ENCODE assay signal across 29 mouse cellular contexts in the genomic region with DNA sequence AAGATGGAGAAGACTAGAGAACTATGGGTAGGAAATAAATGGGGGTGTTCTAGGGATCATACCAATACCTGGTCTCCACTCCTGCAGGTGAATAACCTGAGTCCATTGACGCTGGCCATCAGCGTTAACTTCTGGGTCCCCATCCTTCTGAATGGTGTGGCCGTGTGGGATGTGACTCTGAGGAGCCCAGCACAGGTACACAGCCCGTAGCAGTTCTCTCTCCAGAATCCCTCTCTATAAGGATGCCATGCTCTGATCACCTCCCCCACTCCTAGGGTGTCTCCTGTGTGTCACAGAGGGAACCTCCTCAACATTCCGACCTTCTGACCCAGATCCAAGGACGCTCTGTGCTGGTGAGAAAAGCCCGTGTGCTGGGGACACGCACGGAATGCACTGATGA. TPM values are rescaled to one million over a fixed set of nuclear protein-coding genes. Genes with fewer than 3 reads are reported as not detected.
DNase-seq lines count a peak whose midpoint lies in the region; ATAC-seq and TF ChIP-seq lines count a peak whose summit lies in the region.
"Had no signal": no experiment of that assay in that cellular context is flagged by ENCODE, and none has a peak within 500 bp of the region (broad histone marks: within the 10 kb centered on the region; RNA-seq: fewer than 3 reads in every experiment).

No protein-coding gene starts in this region.

- TF ChIP-seq CTCF in heart, adult 2 months (IDR thresholded peaks at IDR 0.05): no peak
- no peak for TF ChIP-seq CTCF in heart, postnatal 0 days (IDR thresholded peaks at IDR 0.05; ENCODE audit: low read depth)
- no peak for TF ChIP-seq CTCF in liver, postnatal 0 days (IDR thresholded peaks at IDR 0.05; ENCODE audit: low read depth)

- no peaks in the 10 kb centered on the region for H3K36me3 ChIP-seq in heart, adult 2 months (ENCODE audit: control insufficient read depth, insufficient read depth, low read length)
- H3K36me3 ChIP-seq in heart, postnatal 0 days (replicated peaks; ENCODE audit: control insufficient read depth, insufficient read depth, low read length): peaks cover 5% of the 10 kb centered on the region; the same call in 1 of the 2 replicates
- H3K36me3 ChIP-seq in liver, postnatal 0 days (replicated peaks; ENCODE audit: insufficient read depth, low read length): no peaks in the 10 kb centered on the region
- H3K36me3 ChIP-seq: embryonic facial prominence, embryonic 10.5 days; embryonic facial prominence, embryonic 13.5 days; forebrain, embryonic 12.5 days; forebrain, embryonic 15.5 days; hindbrain, embryonic 12.5 days; hindbrain, embryonic 15.5 days had no signal

- H3K4me2 ChIP-seq in heart, postnatal 0 days (ENCODE audit: low read depth, low read length): no peak overlapping the region; the same call in 1 of the 2 replicates
- H3K4me2 ChIP-seq in liver, postnatal 0 days (ENCODE audit: low read depth, low read length): no peak overlapping the region
- H3K4me2 ChIP-seq: embryonic facial prominence, embryonic 13.5 days; forebrain, embryonic 12.5 days; forebrain, embryonic 15.5 days; hindbrain, embryonic 12.5 days; hindbrain, embryonic 15.5 days had no signal

- peak; percentile 18 for ATAC-seq in heart, postnatal 0 days (ENCODE audit: insufficient read depth, low read depth)
- ATAC-seq in liver, postnatal 0 days: no peak
- ATAC-seq: CD4-positive, CD25-positive, alpha-beta regulatory T cell, adult 4 months; forebrain, embryonic 15.5 days; intestine, postnatal 0 days had no signal

- no peak overlapping the region for H3K4me3 ChIP-seq in heart, adult 2 months
- H3K4me3 ChIP-seq in heart, postnatal 0 days (ENCODE audit: low read depth, low read length): no peak overlapping the region
- H3K4me3 ChIP-seq in liver, postnatal 0 days (ENCODE audit: low read depth, low read length): no peak overlapping the region
- H3K4me3 ChIP-seq: embryonic facial prominence, embryonic 10.5 days; embryonic facial prominence, embryonic 13.5 days; erythroblast, embryonic 14.5 days; forebrain, embryonic 12.5 days; forebrain, embryonic 15.5 days; hindbrain, embryonic 12.5 days; hindbrain, embryonic 15.5 days had no signal

- peak; percentile 22 to 24 for DNase-seq in heart, adult 2 months
- DNase-seq in heart, postnatal 25 days (ENCODE audit: low spot score): no peak
- DNase-seq in heart, postnatal 0 days (ENCODE audit: low spot score): peak; percentile 23
- no peak for DNase-seq in heart, adult 9 months (ENCODE audit: low spot score in 2 of 2)
- peak; percentile 6 for DNase-seq in liver, postnatal 0 days
- DNase-seq in liver: no peak
- DNase-seq in adrenal gland, adult 8-10 months: no peak
- DNase-seq: adrenal gland, adult 2 months; adrenal gland, postnatal 25 days; cerebellum, adult 11-12 months; cerebellum, adult 8-10 months; cerebellum, postnatal 10 days; cerebellum, postnatal 36 days; embryo, embryonic 11 days; gastrocnemius, postnatal 25 days; kidney, adult 2 months had no signal

- no peaks in the 10 kb centered on the region for H3K79me2 ChIP-seq in heart, adult 2 months (replicated peaks; ENCODE audit: control insufficient read depth, insufficient read depth, low read length)

- H3K27ac ChIP-seq in heart, adult 2 months: peak overlapping the region; percentile 38
- no peak overlapping the region for H3K27ac ChIP-seq in heart, postnatal 0 days (ENCODE audit: low read depth)
- H3K27ac ChIP-seq in liver, postnatal 0 days (ENCODE audit: low read depth): no peak overlapping the region
- H3K27ac ChIP-seq: embryonic facial prominence, embryonic 10.5 days; embryonic facial prominence, embryonic 13.5 days; forebrain, embryonic 12.5 days; forebrain, embryonic 15.5 days; hindbrain, embryonic 12.5 days; hindbrain, embryonic 15.5 days had no signal

- intact Hi-C loops in heart, adult 2 months (cut with DNase I): loop anchor here (10.0 kb wide), 1 partner anchor 388 kb away; no protein-coding TSS in a partner anchor
- intact Hi-C loops in heart, postnatal 25 days (cut with DNase I): no loop called here

- WGBS in heart, adult 2 months: 62% methylated on average over 9 of the region's 9 CpGs
- WGBS in heart, postnatal 0 days: 56% methylated on average over 9 of the region's 9 CpGs
- WGBS in liver, postnatal 0 days (ENCODE audit: insufficient replicate concordance): 81% methylated on average over 9 of the region's 9 CpGs

- H3K9ac ChIP-seq in heart, adult 2 months (ENCODE audit: low read depth, low read length): no peak overlapping the region
- no peak overlapping the region for H3K9ac ChIP-seq in heart, postnatal 0 days (replicated peaks; ENCODE audit: low read depth, low read length)
- no peak overlapping the region for H3K9ac ChIP-seq in liver, postnatal 0 days (replicated peaks)
- H3K9ac ChIP-seq: embryonic facial prominence, embryonic 13.5 days; forebrain, embryonic 12.5 days; forebrain, embryonic 15.5 days; hindbrain, embryonic 12.5 days; hindbrain, embryonic 15.5 days had no signal

- peak; percentile 48; the same call in 1 of the 2 replicates for TF ChIP-seq POLR2A in heart, adult 2 months (IDR thresholded peaks at IDR 0.05; ENCODE audit: insufficient read depth, low read depth, low read length)

- H3K27me3 ChIP-seq in heart, adult 2 months (ENCODE audit: control insufficient read depth, insufficient read depth, low read length): no peaks in the 10 kb centered on the region
- H3K27me3 ChIP-seq in heart, postnatal 0 days (ENCODE audit: control insufficient read depth, insufficient read depth, low read length): no peaks in the 10 kb centered on the region
- no peaks in the 10 kb centered on the region for H3K27me3 ChIP-seq in liver, postnatal 0 days (ENCODE audit: insufficient read depth, low read length)
- H3K27me3 ChIP-seq: embryonic facial prominence, embryonic 13.5 days; forebrain, embryonic 12.5 days; forebrain, embryonic 15.5 days; hindbrain, embryonic 12.5 days; hindbrain, embryonic 15.5 days had no signal

- H3K9me3 ChIP-seq in heart, postnatal 0 days (replicated peaks; ENCODE audit: control insufficient read depth, low read length): no peaks in the 10 kb centered on the region
- no peaks in the 10 kb centered on the region for H3K9me3 ChIP-seq in liver, postnatal 0 days (ENCODE audit: low read length)
- H3K9me3 ChIP-seq: embryonic facial prominence, embryonic 10.5 days; embryonic facial prominence, embryonic 13.5 days; forebrain, embryonic 12.5 days; forebrain, embryonic 15.5 days; hindbrain, embryonic 12.5 days; hindbrain, embryonic 15.5 days had no signal

- no peaks in the 10 kb centered on the region; the same call in 1 of the 2 replicates for H3K4me1 ChIP-seq in heart, adult 2 months (ENCODE audit: control insufficient read depth, insufficient read depth, low read length)
- H3K4me1 ChIP-seq in heart, postnatal 0 days (ENCODE audit: control insufficient read depth, insufficient read depth): 0 out of 2 replicates have a peak, but pooled peaks cover 4% of the 10 kb centered on the region
- H3K4me1 ChIP-seq in liver, postnatal 0 days (ENCODE audit: insufficient read depth): no peaks in the 10 kb centered on the region
- H3K4me1 ChIP-seq: embryonic facial prominence, embryonic 10.5 days; forebrain, embryonic 12.5 days; forebrain, embryonic 15.5 days; hindbrain, embryonic 12.5 days; hindbrain, embryonic 15.5 days had no signal

- peak; percentile 56; the same call in 1 of the 2 replicates for TF ChIP-seq EP300 in heart, adult 2 months (IDR thresholded peaks at IDR 0.05; ENCODE audit: insufficient read depth, low read depth, low read length)
- TF ChIP-seq EP300 in heart, postnatal 0 days (IDR thresholded peaks at IDR 0.05; ENCODE audit: low read depth): no peak
- TF ChIP-seq EP300 in liver, postnatal 0 days (IDR thresholded peaks at IDR 0.05; ENCODE audit: low read depth): no peak

RNA-seq across cellular contexts. Expression of a gene that starts 3.1 kb away (rescaled TPM):
- 1,000 to 10,000 TPM; 2,428 to 3,099 TPM for total RNA-seq in heart, adult 2 months (2021)
- polyA plus RNA-seq in heart, adult 2 months (2012; rRNA removed): 4,809 and 7,642 TPM in 2 replicates
- total RNA-seq in heart, postnatal 25 days (2021): 1,000 to 10,000 TPM; 2,394 to 2,415 TPM
- total RNA-seq in heart, postnatal 0 days (2014; rRNA removed; ENCODE audit: low replicate concordance): 1,202 and 1,223 TPM in 2 replicates
- 3,388 and 3,605 TPM in 2 replicates for polyA plus RNA-seq in heart, postnatal 0 days (2015; fragmentation: Nextera tagmentation; extraction: Ambion mirVana)
- polyA plus RNA-seq in liver, postnatal 0 days (2015; fragmentation: Nextera tagmentation; extraction: Ambion mirVana): 1.1 and 15.6 TPM in 2 replicates
- total RNA-seq in adrenal gland, adult 8-10 months (2022): 1 to 10 TPM in 2 of 4 experiments, not detected in 2; 4.1 to 5.3 TPM
- polyA plus RNA-seq: embryonic facial prominence, embryonic 10.5 days; erythroblast, embryonic 14.5 days; forebrain, embryonic 15.5 days; intestine, embryonic 14.5 days had no signal

RNA-seq across cellular contexts. Expression of a gene that starts 34.1 kb away (rescaled TPM):
- total RNA-seq in heart, adult 2 months (2021): 1 to 10 TPM; 6.8 to 7.1 TPM
- 11.2 and 12.3 TPM in 2 replicates for polyA plus RNA-seq in heart, adult 2 months (2012; rRNA removed)
- total RNA-seq in heart, postnatal 25 days (2021): 1 to 10 TPM; 6.8 to 7.2 TPM
- total RNA-seq in heart, postnatal 0 days (2014; rRNA removed; ENCODE audit: low replicate concordance): 18.9 and 32.0 TPM in 2 replicates
- polyA plus RNA-seq in heart, postnatal 0 days (2015; fragmentation: Nextera tagmentation; extraction: Ambion mirVana): 8.3 and 8.9 TPM in 2 replicates
- 5.4 and 5.6 TPM in 2 replicates for polyA plus RNA-seq in liver, postnatal 0 days (2015; fragmentation: Nextera tagmentation; extraction: Ambion mirVana)
- 10 to 100 TPM; 23.2 to 30.2 (median 24.4) TPM for total RNA-seq in adrenal gland, adult 8-10 months (2022)

RNA-seq across cellular contexts. Expression of a gene that starts 34.8 kb away (rescaled TPM):
- 1 to 10 TPM; 3.2 to 3.6 TPM for total RNA-seq in heart, adult 2 months (2021)
- 1.7 and 2.2 TPM in 2 replicates for polyA plus RNA-seq in heart, adult 2 months (2012; rRNA removed)
- 1 to 10 TPM; 3.3 to 3.4 TPM for total RNA-seq in heart, postnatal 25 days (2021)
- 3.6 and 3.9 TPM in 2 replicates for total RNA-seq in heart, postnatal 0 days (2014; rRNA removed; ENCODE audit: low replicate concordance)
- polyA plus RNA-seq in heart, postnatal 0 days (2015; fragmentation: Nextera tagmentation; extraction: Ambion mirVana): 4.4 and 5.1 TPM in 2 replicates
- 1.7 and 2.2 TPM in 2 replicates for polyA plus RNA-seq in liver, postnatal 0 days (2015; fragmentation: Nextera tagmentation; extraction: Ambion mirVana)
- 10 to 100 TPM in 2 of 4 experiments, 1 to 10 TPM in 2; 8.8 to 11.7 (median 9.9) TPM for total RNA-seq in adrenal gland, adult 8-10 months (2022)

RNA-seq across cellular contexts. Expression of a gene that starts 43.5 kb away (rescaled TPM):
- 10 to 100 TPM; 14.3 to 20.1 TPM for total RNA-seq in heart, adult 2 months (2021)
- polyA plus RNA-seq in heart, adult 2 months (2012; rRNA removed): 26.2 and 28.2 TPM in 2 replicates
- 10 to 100 TPM; 19.6 to 22.5 TPM for total RNA-seq in heart, postnatal 25 days (2021)
- total RNA-seq in heart, postnatal 0 days (2014; rRNA removed; ENCODE audit: low replicate concordance): 84.6 and 93.8 TPM in 2 replicates
- polyA plus RNA-seq in heart, postnatal 0 days (2015; fragmentation: Nextera tagmentation; extraction: Ambion mirVana): 97.5 and 112 TPM in 2 replicates
- 10.1 and 10.4 TPM in 2 replicates for polyA plus RNA-seq in liver, postnatal 0 days (2015; fragmentation: Nextera tagmentation; extraction: Ambion mirVana)
- 10 to 100 TPM; 17.0 to 24.2 (median 20.5) TPM for total RNA-seq in adrenal gland, adult 8-10 months (2022)
- total RNA-seq: MEL had no signal

RNA-seq across cellular contexts. Expression of a gene that starts 48.9 kb away (rescaled TPM):
- total RNA-seq in heart, adult 2 months (2021): under 1 TPM in 1 of 2 experiments, not detected in 1; 0.39 TPM
- polyA plus RNA-seq in heart, adult 2 months (2012; rRNA removed): 0.21 TPM in 1 of 2 replicates, not detected in the other
- total RNA-seq in heart, postnatal 25 days (2021): not detected
- total RNA-seq in heart, postnatal 0 days (2014; rRNA removed; ENCODE audit: low replicate concordance): not detected in 2 replicates
- polyA plus RNA-seq in heart, postnatal 0 days (2015; fragmentation: Nextera tagmentation; extraction: Ambion mirVana): 0.25 TPM in 1 of 2 replicates, not detected in the other
- 0.28 and 0.31 TPM in 2 replicates for polyA plus RNA-seq in liver, postnatal 0 days (2015; fragmentation: Nextera tagmentation; extraction: Ambion mirVana)
- total RNA-seq in adrenal gland, adult 8-10 months (2022): under 1 TPM in 2 of 4 experiments, not detected in 2; 0.40 to 0.46 TPM
- total RNA-seq: adrenal gland, postnatal 25 days; gastrocnemius, postnatal 25 days; MEL had no signal
- polyA plus RNA-seq: brain, embryonic 14.5 days; C2C12; embryonic facial prominence, embryonic 10.5 days; embryonic facial prominence, embryonic 13.5 days; erythroblast, embryonic 14.5 days; forebrain, embryonic 12.5 days; forebrain, embryonic 15.5 days; hindbrain, embryonic 12.5 days; hindbrain, embryonic 15.5 days; intestine, embryonic 14.5 days; intestine, postnatal 0 days had no signal

Comparison
In these comparisons a context has a peak if more than half of its experiments do, and no peak if none do; other contexts are left out.
1. DNase-seq: peak in heart, adult 2 months (2 of 2), heart, postnatal 0 days (single experiment) and liver, postnatal 0 days (single experiment); none in heart, postnatal 25 days (single experiment), heart, adult 9 months (0 of 2), liver (single experiment) and adrenal gland, adult 8-10 months (single experiment).
2. RNA of a gene that starts 3.1 kb away (total RNA-seq): 2,428 to 3,099 TPM in heart, adult 2 months, 2,394 to 2,415 TPM in heart, postnatal 25 days and 1,202 to 1,223 TPM in heart, postnatal 0 days; 4.1 to 5.3 TPM in adrenal gland, adult 8-10 months; every median in the first group is over 100 times any median in the second.